Mouse (Mus musculus) cerebellum, postnatal 10 days (tissue): ENCODE results near the gene Ror1.
A peak's percentile ranks its signal among the peaks of the same experiment; 100 is the strongest.

ENCODE experiments used
- DNase-seq, 2 experiments: peaks; one replicate each; pipeline ENCODE4 v3.0.0; 2021; ENCODE audit warnings: mixed read lengths in 2 of 2

Gene Ror1

DNA sequence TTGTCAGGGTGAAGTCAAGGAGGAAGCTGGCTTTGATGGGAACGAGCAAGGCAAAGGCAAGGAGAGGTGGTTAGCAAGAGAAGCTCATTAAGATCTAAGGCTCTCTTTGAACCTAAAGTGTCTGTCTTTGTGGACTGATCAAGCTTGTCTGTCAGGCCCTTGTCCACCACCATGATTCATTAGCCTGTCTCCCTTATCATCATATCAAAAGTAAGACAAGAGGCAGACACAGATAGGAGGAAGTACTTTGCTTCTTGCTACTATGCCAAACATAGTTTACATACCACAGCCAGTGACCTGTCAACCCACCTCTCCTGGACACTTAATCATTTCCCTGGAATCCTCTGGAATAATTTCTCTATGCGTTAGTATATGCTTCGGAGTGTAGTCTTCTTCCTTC lies 121.0 kb downstream of the Ror1 start:
- DNase-seq, result no peak

- peak; percentile 92 to 93 for DNase-seq
These were observed 123.4 kb downstream of the Ror1 start for GRCm38 (mm10) chr4:100219026-100219425.

- DNase-seq, result no peak
These were observed 124.0 kb downstream of the Ror1 start for GRCm38 (mm10) chr4:100219599-100219998.

DNA sequence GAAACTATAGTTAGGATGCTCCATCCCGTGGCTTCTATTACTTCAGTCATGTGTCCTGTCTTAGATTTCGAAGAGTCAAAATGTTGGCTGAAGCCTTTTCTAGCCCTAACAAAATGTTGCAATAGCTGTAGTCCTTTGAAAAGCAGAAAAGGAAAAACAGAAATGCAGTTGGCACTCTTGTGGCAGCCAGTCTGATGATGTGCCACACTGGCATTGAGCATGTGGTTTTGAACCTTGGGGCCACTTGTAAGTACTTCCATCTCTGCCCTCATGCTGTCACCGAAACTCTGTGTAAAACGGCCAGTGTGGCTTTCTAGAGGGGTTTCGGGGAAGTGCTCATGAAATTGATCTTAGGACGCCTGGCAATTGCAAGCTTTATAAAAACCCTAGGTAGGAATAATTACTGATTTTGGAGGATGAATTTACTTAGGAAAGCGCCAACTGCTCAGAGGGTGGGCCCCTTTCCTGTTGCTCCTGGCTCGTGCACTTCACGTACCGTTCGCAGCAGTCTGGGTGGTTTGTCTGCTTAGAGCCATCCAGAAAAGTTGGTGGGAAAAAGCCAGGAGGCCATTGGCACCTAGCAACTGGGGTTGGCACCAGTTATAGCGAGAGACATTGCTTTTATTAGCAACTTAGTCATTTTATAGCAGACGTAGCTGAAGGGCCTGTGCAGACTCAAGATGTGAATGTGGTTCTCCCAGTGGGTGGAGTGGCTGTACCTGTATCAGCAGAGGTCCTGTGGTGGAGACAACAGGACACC lies 126.6 kb downstream of the Ror1 start:
- peak; percentile 59 to 67 for DNase-seq

- DNase-seq, result no peak
These were observed 127.9 kb downstream of the Ror1 start for GRCm38 (mm10) chr4:100223532-100223931.

- DNase-seq, result no peak
These were observed 128.4 kb downstream of the Ror1 start for GRCm38 (mm10) chr4:100223965-100224364.

DNA sequence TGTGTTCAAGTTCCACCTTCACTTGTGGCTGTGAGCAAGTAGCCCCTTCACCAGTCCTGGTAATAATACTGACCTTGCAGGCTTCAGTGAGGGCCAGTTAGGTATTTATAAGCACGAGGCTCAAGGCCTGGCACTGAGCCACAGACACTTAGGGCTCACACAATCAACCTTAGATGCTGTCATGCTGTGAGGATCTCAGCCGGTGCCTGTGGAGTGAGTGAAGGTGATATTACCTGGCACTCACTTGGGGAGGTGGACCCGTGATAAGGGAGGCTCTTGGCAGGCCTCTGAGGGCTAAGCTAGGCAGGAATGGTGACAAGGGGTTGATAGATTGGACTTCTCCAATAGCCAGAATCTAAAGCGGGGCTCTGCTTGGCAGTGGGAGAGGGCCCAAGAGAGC lies 131.0 kb downstream of the Ror1 start:
- DNase-seq, result peak in 1 of 2 experiments; percentile 34

GRCm38 (mm10) chr4:100228106-100228505 lies 132.5 kb downstream of the Ror1 start:
- no peak for DNase-seq

DNA sequence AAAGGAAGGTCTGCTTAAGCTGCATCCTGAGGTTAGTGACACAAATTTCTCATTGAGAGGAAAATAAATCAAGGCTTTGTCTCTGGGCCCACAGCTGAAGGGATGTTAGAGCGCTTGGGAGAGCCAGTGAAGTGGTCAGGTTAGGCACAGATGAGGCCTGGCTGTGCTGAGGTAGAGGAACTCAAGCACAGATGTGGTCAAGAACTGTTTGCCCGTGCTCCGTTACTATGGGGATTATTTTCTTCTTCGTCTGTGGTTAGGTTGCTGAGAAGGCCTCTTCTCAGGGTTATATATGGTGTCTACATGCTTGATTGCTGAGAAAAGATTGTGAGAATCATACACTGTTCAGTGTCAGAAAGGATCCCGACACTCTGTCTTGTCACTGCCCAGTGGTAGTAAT lies 134.7 kb downstream of the Ror1 start:
- DNase-seq, result no peak

- no peak for DNase-seq
These were observed 135.4 kb downstream of the Ror1 start for GRCm38 (mm10) chr4:100230963-100231362.

- no peak for DNase-seq
These were observed 136.3 kb downstream of the Ror1 start for GRCm38 (mm10) chr4:100231906-100232305.

DNA sequence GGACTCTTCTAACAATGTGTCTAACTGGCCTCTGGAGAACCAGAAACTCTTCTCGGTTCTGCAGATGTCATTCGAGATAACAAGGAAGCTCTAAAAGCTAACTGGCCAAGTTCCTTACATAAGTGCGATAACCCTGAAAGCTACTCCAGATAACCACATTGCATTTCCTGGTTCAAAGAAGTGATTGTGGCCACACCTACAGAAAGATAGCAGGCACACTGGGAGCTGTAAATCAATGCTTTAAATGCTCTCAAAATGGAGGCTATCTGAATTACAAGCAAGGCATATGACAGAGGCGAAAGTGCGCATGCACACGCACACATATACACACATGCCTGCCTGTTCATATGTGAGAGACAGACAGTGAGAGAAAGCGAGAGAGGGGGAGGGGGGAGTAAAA lies 136.9 kb downstream of the Ror1 start:
- no peak for DNase-seq

DNA sequence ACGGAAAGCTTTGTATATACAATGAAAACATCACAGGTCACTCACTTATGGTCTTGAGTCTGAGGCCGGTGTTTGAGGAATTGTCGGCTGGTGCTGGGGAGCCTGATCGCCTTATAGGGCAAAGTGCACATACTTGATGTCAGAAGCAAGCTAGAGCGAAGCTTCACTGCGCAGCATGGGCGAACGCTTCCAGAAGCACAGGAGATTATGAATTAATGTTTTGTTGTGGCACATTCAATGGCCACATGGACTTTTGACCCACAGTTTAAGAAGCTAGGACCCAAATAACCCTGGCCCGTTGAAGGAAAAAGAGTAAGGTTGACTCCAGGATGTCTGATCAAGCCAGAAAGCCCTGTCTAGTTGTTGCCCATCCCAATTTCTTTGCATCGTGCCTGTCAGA lies 138.2 kb downstream of the Ror1 start:
- DNase-seq, result no peak

DNA sequence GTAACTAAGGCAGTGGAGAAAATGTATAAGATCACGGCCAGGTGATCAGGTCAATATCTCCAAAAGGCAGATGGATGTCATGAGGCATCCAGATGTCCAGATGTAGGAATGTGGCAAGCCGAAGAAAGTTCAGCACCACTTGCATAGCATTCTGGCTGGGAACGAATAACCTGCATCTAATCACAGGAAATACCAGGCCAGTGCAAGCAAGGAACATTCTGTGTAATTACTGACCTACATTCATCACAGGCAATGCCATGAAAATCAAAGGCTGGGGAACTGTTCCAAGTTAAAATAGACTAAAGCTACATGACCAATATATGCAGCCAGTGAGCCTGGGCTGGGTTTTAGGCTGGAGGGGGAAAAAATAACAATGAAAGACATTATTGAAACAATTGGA lies 140.7 kb downstream of the Ror1 start:
- no peak for DNase-seq

DNA sequence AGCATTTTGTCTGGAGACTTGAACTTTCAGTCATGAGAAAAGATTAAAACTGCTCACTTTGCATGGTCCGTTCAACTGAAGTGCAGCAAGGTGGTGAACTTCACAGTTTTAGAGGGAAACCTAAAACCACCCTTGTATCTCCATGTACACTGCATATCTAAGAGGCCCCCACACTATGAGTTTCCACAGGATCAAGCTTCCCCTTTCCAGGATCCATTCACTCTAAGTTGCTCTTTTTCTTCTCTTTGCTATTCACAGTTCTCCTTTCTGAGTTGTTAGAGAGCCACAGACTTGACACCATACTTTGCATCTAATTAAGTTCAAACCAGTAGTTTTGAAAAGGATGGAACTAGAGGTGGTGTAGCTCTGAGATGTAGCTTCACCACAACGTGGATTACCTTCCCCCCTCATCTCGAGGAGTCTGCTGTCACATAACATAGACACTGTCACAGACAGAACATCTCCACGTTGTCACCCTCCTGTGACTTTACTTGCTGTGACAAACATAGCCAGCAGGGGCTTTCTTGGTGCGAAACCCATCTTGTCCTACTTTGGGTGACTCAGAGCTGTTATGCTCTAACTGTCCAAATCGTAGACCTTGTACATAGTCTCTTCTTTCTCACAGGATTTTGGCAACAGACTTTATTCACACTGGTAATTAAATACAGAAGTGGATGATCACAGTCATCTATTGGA lies 146.6 kb downstream of the Ror1 start:
- no peak for DNase-seq

DNA sequence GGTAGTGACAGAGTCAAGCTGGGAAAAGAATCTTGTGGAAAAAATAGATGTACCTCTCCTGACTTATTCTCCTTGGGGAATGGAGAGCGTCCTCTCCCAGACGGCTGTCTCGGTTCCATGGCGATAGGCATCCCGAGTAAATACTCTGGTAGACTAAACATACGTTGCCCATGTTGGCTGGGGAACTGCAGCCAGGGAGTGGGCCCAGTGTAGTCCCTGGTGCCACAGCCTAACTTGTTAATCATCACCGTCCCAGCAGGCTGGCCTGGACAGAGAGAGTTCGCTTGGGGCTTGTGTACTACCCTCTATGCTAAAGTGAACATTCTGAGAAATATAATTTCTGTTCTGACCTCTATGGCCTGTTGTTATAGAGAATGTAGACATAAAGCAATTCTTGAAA lies 148.7 kb downstream of the Ror1 start:
- no peak for DNase-seq

DNA sequence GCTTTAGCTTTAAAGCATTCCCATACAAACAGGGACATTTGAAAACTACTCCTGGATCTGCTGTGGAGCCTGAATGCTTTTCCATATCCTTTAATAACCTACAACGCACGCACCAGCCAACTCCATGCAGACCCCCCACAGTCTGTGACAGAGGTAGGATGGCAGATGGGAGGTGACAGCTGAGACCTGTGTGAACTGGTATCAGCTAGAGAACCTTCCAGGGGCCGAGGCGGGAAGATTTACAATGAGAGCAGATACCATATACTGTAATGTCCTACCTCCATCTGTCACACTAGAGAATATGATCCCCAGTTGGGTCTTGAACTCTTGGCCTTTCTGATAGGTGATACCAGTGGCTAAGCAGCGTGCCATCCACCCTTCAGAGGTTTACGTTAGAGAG lies 149.1 kb downstream of the Ror1 start:
- peak in 1 of 2 experiments; percentile 37 for DNase-seq

GRCm38 (mm10) chr4:100247826-100248225 lies 152.2 kb downstream of the Ror1 start:
- DNase-seq, result no peak

DNA sequence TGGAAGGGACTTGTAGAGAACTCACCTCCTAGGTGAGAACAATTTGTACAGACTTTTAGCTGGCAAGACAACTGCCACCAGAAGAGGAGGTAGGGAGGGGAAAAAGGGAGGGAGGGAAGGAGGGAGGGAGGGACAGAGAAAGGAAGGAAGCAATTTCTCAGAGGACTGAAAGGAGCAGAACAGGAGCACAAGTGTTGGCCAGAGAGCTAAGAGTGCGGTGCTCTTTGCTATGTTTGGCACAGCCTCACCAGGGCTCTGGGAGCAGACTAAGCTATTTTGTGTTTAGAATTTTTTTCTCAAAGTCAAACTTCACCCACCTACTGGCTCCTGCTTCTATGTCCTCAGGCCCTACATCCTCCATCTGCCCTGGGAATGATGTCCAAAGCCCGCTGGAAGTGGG lies 152.7 kb downstream of the Ror1 start:
- no peak for DNase-seq

DNA sequence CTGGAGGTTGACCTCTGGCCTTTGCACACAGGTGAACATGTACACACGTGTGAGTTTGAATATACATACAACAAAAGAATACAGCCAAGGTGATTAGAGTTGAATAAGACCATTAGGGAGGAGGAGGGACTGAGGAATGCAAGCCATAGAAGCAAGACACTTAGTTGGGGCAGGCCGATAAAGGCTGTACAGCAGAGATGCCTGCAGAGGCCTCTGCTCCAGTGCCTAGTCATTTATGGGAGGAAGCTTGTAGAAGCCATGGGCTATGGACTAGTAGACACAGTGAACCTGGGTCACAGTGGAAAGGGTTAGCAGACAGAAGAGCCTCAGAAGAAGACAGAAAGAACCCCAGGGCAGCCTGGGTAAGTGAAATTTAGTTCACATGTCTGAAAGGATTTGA lies 155.7 kb downstream of the Ror1 start:
- DNase-seq, result no peak

- no peak for DNase-seq
These were observed 156.5 kb downstream of the Ror1 start for GRCm38 (mm10) chr4:100252050-100252449.

DNA sequence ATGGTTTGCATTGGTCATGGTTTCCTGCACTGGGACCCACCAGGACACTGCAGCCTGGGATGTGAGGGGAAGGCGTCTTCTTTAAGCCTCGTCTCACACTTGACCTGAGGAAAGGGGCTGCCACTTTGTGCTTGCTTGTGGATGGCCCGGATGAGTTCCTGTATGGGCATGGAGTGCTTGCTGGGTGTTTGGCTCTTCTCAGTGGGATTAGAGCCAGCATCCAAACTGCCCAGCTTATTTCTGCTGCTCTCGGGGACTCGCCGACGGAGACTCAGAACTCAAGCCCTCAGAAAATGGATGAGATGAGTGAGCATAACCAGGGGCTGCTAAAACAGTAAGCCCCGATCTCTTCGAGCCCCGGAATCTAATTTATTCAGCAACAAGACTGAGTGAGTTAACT lies 157.1 kb downstream of the Ror1 start:
- peak; percentile 49 to 50 for DNase-seq

DNA sequence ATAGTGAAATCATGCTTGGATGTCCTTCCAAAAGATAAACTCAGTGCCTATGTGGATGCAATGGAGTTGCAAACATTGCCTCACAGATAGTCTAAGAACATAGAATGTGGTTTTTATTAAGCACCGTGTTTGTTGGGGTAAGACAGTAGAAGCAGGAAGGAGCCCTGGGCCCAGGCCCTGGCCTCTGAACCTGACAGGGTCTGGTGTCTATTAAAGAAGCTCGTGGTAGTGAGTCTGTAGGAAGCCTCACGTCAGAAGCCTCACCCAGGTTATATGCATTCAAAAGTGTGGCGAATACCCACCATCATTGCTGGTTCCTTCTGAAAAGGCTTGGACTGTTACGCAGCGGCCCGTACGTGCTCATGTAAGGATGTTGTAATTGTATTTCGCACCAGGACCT lies 157.8 kb downstream of the Ror1 start:
- DNase-seq, result no peak

- no peak for DNase-seq
These were observed 158.2 kb downstream of the Ror1 start for GRCm38 (mm10) chr4:100253831-100254230.

- no peak for DNase-seq
These were observed 162.9 kb downstream of the Ror1 start for GRCm38 (mm10) chr4:100258462-100258861.
